ENCODE assay signal across 10 mouse cellular contexts in the genomic region with DNA sequence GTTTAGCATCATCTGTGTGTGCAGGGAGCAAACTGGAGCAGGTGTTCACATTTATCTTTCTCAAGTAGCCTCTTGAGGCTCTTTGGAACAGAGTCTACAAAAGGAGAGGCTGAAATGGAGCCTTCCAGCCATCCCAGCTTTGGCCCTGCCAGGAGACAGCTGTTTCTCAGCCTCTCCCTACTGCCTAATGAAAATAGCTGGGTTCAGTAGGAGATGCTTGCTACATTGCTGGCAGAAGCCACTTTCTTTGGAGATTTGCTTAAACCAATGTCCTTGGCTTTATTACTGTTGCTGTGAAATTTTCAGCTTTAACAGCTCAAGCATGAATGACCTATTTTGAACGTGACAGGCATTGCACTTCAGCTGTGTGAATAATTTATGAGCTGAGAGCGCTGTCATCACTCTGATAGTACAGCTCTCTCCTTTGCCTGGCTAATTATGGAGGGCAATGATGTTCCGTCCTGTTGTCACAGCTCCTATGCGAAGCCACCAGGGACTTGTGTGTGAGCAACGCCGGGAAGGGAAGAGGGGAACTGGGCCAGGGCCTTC. TPM values are rescaled to one million over a fixed set of nuclear protein-coding genes. Genes with fewer than 3 reads are reported as not detected.
A peak's percentile ranks its signal among the peaks of the same experiment; 100 is the strongest.
DNase-seq lines count a peak whose midpoint lies in the region; ATAC-seq lines count a peak whose summit lies in the region.
"Had no signal": no experiment of that assay in that cellular context is flagged by ENCODE, and none has a peak within 500 bp of the region (broad histone marks: within the 10 kb centered on the region; RNA-seq: fewer than 3 reads in every experiment).

No protein-coding gene starts in this region.

- H3K27ac ChIP-seq in hindbrain, embryonic 16.5 days (ENCODE audit: low read depth, low read length) = peak overlapping the region; percentile 45
- H3K27ac ChIP-seq: embryonic facial prominence, embryonic 12.5 days had no signal

- no peaks in the 10 kb centered on the region for H3K27me3 ChIP-seq in hindbrain, embryonic 16.5 days (replicated peaks; ENCODE audit: control insufficient read depth, insufficient read depth, low read length)
- H3K27me3 ChIP-seq: embryonic facial prominence, embryonic 12.5 days had no signal

- peak; percentile 4 for DNase-seq in thymus, postnatal 4 days
- DNase-seq in thymus, adult 18-20 months = no peak
- DNase-seq in heart, adult 8-10 months (ENCODE audit: low spot score) = peak; percentile 62
- DNase-seq in skeletal muscle tissue, adult 2 months (ENCODE audit: low read depth, low spot score) = peak; percentile 79
- DNase-seq in cerebellum, adult 9-11 months = no peak
- DNase-seq in layer of hippocampus, postnatal 36 days = no peak
- DNase-seq in frontal cortex, postnatal 14 days (ENCODE audit: low spot score in 2 of 2) = no peak
- DNase-seq: adrenal gland, adult 2 months had no signal

- 7% methylated on average over 6 of the region's 6 CpGs for WGBS in hindbrain, embryonic 16.5 days

- H3K9ac ChIP-seq in hindbrain, embryonic 16.5 days (ENCODE audit: low read depth, low read length) = 0 out of 2 replicates have a peak overlapping the region, but pooled peaks have one; percentile 15
- H3K9ac ChIP-seq: embryonic facial prominence, embryonic 12.5 days had no signal

- H3K4me2 ChIP-seq in hindbrain, embryonic 16.5 days (ENCODE audit: low read length) = no peak overlapping the region
- H3K4me2 ChIP-seq: embryonic facial prominence, embryonic 12.5 days had no signal

- H3K9me3 ChIP-seq in hindbrain, embryonic 16.5 days (ENCODE audit: control insufficient read depth, low read length) = no peaks in the 10 kb centered on the region
- H3K9me3 ChIP-seq: embryonic facial prominence, embryonic 12.5 days had no signal

- no peak overlapping the region for H3K4me3 ChIP-seq in hindbrain, embryonic 16.5 days (ENCODE audit: low read length)
- H3K4me3 ChIP-seq: embryonic facial prominence, embryonic 12.5 days had no signal

- no peaks in the 10 kb centered on the region for H3K36me3 ChIP-seq in hindbrain, embryonic 16.5 days (ENCODE audit: control insufficient read depth, insufficient read depth, low read length)
- H3K36me3 ChIP-seq: embryonic facial prominence, embryonic 12.5 days had no signal

- ATAC-seq in hindbrain, embryonic 16.5 days = peak; percentile 82

- peaks cover 16% of the 10 kb centered on the region for H3K4me1 ChIP-seq in hindbrain, embryonic 16.5 days (ENCODE audit: control insufficient read depth, insufficient read depth, low read depth, low read length)

RNA-seq across cellular contexts. Expression of gene Ripor2, which starts 47.2 kb away (rescaled TPM):
- 10 to 100 TPM in 2 of 4 experiments, 1 to 10 TPM in 2; 3.9 to 11.7 (median 8.3) TPM for total RNA-seq in heart, adult 8-10 months (2022)
- polyA plus RNA-seq in hindbrain, embryonic 16.5 days (2015; fragmentation: Nextera tagmentation; extraction: Ambion mirVana) = 19.1 and 22.8 TPM in 2 replicates
- 10 to 100 TPM; 75.7 to 81.1 TPM for total RNA-seq in layer of hippocampus, postnatal 36 days (2021)

Comparison
In these comparisons a context has a peak if more than half of its experiments do, and no peak if none do; other contexts are left out.
1. DNase-seq: peak in thymus, postnatal 4 days (single experiment), heart, adult 8-10 months (single experiment) and skeletal muscle tissue, adult 2 months (single experiment); none in thymus, adult 18-20 months (0 of 2), cerebellum, adult 9-11 months (single experiment), layer of hippocampus, postnatal 36 days (0 of 2) and frontal cortex, postnatal 14 days (0 of 2).
2. RNA of gene Ripor2, which starts 47.2 kb away (total RNA-seq): 75.7 to 81.1 TPM in layer of hippocampus, postnatal 36 days; 3.9 to 11.7 TPM in heart, adult 8-10 months; every median in the first group is over 4 times any median in the second.